Mouse (Mus musculus): ENCODE data around the gene Grifin.

- no peak for TF ChIP-seq CTCF (IDR thresholded peaks at IDR 0.05; ENCODE audit: borderline replicate concordance, control insufficient read depth, extremely low read depth, insufficient read depth, low read length, poor library complexity)
- no peak for TF ChIP-seq POLR2A (IDR thresholded peaks at IDR 0.05; ENCODE audit: control insufficient read depth, extremely low read depth, insufficient read depth, low read length, poor library complexity)
Observed at GRCm38 (mm10) chr5:140569032-140569595, 4.2 kb upstream of the Grifin start.

Measured in thymus, adult 2 months (tissue).